Mouse (Mus musculus): ENCODE measurements at regions not wholly inside any gene's neighbourhood (a gene's known extent, or its start where the extent isn't known, plus 50 kb on each side); places are given as distances from the start of the nearest gene placed in this dataset.
A peak's percentile ranks its signal among the peaks of the same experiment; 100 is the strongest.

- ATAC-seq (ENCODE audit: insufficient read depth, low FRiP score): no peak
These were observed 169.5 kb downstream of the Fam43a start for GRCm38 (mm10) chr16:30769007-30769442.

GRCm38 (mm10) chr16:30769467-30769866 lies 169.9 kb downstream of the Fam43a start:
- Histone ChIP-seq H3K4me3 (replicated peaks; ENCODE audit: low read length) (no peak overlapping the region), H3K9me3 (replicated peaks; ENCODE audit: control insufficient read depth, low read length) (no peaks in the 10 kb centered on the region), H3K27ac (ENCODE audit: low read length) (no peak overlapping the region), H3K9ac (ENCODE audit: low read length) (no peak overlapping the region), H3K4me1 (ENCODE audit: control insufficient read depth, insufficient read depth, low read length) (peaks cover 8% of the 10 kb centered on the region), H3K36me3 (ENCODE audit: control insufficient read depth, insufficient read depth, low read length) (no peaks in the 10 kb centered on the region), H3K4me2 (ENCODE audit: low read depth, low read length) (no peak overlapping the region), H3K27me3 (ENCODE audit: control insufficient read depth, insufficient read depth, low read length) (no peaks in the 10 kb centered on the region)
- WGBS: 14% methylated on average over 11 of the region's 11 CpGs
- ATAC-seq (ENCODE audit: insufficient read depth, low FRiP score): no peak

More at GRCm38 (mm10) chr16:30769007-30769442, 169.5 kb downstream of the Fam43a start:
- H3K27me3 ChIP-seq (ENCODE audit: control insufficient read depth, insufficient read depth, low read length): no peaks in the 10 kb centered on the region
- no peak overlapping the region for H3K4me3 ChIP-seq (replicated peaks; ENCODE audit: low read length)
- H3K9me3 ChIP-seq (replicated peaks; ENCODE audit: control insufficient read depth, low read length): no peaks in the 10 kb centered on the region
- no peak overlapping the region for H3K4me2 ChIP-seq (ENCODE audit: low read depth, low read length)
- H3K9ac ChIP-seq (ENCODE audit: low read length): no peak overlapping the region
- no peaks in the 10 kb centered on the region for H3K36me3 ChIP-seq (ENCODE audit: control insufficient read depth, insufficient read depth, low read length)
- H3K27ac ChIP-seq (ENCODE audit: low read length): no peak overlapping the region
- peaks cover 8% of the 10 kb centered on the region for H3K4me1 ChIP-seq (ENCODE audit: control insufficient read depth, insufficient read depth, low read length)
- WGBS: 25% methylated on average over 5 of the region's 5 CpGs

- H3K36me3 ChIP-seq (ENCODE audit: control insufficient read depth, insufficient read depth, low read length): no peaks in the 10 kb centered on the region
- H3K9ac ChIP-seq (ENCODE audit: low read length): no peak overlapping the region
- no peak overlapping the region for H3K4me2 ChIP-seq (ENCODE audit: low read depth, low read length)
- H3K4me1 ChIP-seq (ENCODE audit: control insufficient read depth, insufficient read depth, low read length): peaks cover 22% of the 10 kb centered on the region
- H3K27me3 ChIP-seq (ENCODE audit: control insufficient read depth, insufficient read depth, low read length): no peaks in the 10 kb centered on the region
- no peaks in the 10 kb centered on the region for H3K9me3 ChIP-seq (replicated peaks; ENCODE audit: control insufficient read depth, low read length)
- no peak overlapping the region for H3K27ac ChIP-seq (ENCODE audit: low read length)
- no peak overlapping the region for H3K4me3 ChIP-seq (replicated peaks; ENCODE audit: low read length)
- 0 out of 2 replicates have a peak, but pooled peaks have one; percentile 15 for ATAC-seq (ENCODE audit: insufficient read depth, low FRiP score)
- WGBS: 45% methylated on average over 3 of the region's 3 CpGs
These were observed 173.3 kb downstream of the Fam43a start for GRCm38 (mm10) chr16:30772802-30773201.

- Histone ChIP-seq H3K27ac (ENCODE audit: low read length) (no peak overlapping the region), H3K4me3 (replicated peaks; ENCODE audit: low read length) (no peak overlapping the region), H3K36me3 (ENCODE audit: control insufficient read depth, insufficient read depth, low read length) (no peaks in the 10 kb centered on the region), H3K9ac (ENCODE audit: low read length) (no peak overlapping the region), H3K4me1 (ENCODE audit: control insufficient read depth, insufficient read depth, low read length) (peaks cover 18% of the 10 kb centered on the region), H3K9me3 (replicated peaks; ENCODE audit: control insufficient read depth, low read length) (no peaks in the 10 kb centered on the region), H3K4me2 (ENCODE audit: low read depth, low read length) (no peak overlapping the region), H3K27me3 (ENCODE audit: control insufficient read depth, insufficient read depth, low read length) (no peaks in the 10 kb centered on the region)
- peak; percentile 55; the same call in 1 of the 2 replicates for ATAC-seq (ENCODE audit: insufficient read depth, low FRiP score)
- WGBS: 59% methylated on average over 14 of the region's 14 CpGs
These were observed 175.6 kb downstream of the Fam43a start for GRCm38 (mm10) chr16:30774951-30775661.

DNA sequence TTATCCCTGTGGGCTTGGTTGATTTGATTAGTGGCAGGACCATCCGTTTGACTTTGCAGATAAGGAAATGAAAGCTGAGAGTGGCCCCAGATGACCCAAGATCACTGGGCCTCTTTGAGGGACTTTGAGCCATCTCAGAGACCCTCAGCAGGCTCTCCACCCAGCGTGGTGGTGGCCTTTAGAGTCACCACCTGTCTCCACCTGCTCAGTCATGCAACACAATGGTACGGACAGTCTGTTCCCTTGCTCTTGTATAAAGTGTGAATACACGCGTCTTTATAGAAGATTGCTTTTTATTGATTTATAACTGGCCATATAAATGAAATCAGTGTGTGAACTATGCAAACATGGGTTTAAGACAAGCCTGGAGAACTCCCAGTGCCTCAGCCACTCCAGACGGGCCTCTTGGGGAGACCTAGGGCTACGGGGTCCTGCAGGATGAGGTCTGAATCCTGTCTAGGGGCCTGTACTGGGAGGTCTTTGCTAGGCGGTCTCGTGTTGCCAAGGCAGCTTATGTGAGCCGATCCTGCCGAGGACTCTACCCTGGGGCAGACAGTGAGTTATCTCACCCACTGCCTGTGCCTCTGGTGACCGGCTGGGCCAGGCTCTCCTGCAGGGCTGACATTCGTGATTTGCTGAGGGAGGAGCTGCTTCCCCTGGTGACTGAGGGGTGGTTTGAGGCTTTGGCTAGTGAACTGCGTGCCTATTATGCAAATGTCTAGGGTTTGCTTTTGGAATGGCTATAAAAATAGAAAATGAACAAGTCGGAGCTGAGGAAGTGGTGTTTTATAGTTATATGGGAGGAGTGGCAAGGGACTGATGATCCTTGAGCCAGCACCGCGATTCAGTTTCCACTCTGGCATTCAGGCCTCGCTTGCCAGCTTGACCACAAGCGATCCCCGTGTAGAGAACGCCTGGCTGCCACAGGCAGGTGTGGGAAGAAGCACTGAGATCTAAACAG lies 176.5 kb downstream of the Fam43a start:
- peaks cover 18% of the 10 kb centered on the region for H3K4me1 ChIP-seq (ENCODE audit: control insufficient read depth, insufficient read depth, low read length)
- ATAC-seq (ENCODE audit: insufficient read depth, low FRiP score): no peak
- H3K9ac ChIP-seq (ENCODE audit: low read length): peak overlapping the region; percentile 38
- no peak overlapping the region for H3K4me3 ChIP-seq (replicated peaks; ENCODE audit: low read length)
- H3K27ac ChIP-seq (ENCODE audit: low read length): no peak overlapping the region
- no peaks in the 10 kb centered on the region for H3K36me3 ChIP-seq (ENCODE audit: control insufficient read depth, insufficient read depth, low read length)
- no peak overlapping the region for H3K4me2 ChIP-seq (ENCODE audit: low read depth, low read length)
- no peaks in the 10 kb centered on the region for H3K27me3 ChIP-seq (ENCODE audit: control insufficient read depth, insufficient read depth, low read length)
- no peaks in the 10 kb centered on the region for H3K9me3 ChIP-seq (replicated peaks; ENCODE audit: control insufficient read depth, low read length)
- 53% methylated on average over 21 of the region's 21 CpGs for WGBS

DNA sequence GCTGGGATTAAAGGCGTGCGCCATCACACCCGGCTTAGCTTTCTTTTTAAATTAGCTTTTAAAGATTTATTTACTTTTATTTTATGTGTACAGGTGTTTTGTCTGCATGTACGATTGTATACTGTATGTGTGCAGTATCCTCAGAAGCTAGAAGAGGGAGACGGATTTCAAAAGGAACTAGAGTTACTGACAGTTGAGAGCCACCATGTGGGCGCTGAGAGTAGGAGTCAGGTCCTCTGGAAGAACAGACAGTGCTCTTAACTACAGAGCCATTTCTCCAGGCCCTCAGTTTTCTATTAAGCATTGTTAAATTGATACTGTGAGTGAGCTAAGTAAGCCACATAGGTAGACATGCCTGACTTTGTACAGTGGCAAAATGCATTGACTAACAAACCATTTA lies 177.9 kb downstream of the Fam43a start:
- Histone ChIP-seq H3K9ac (ENCODE audit: low read length) (no peak overlapping the region), H3K36me3 (ENCODE audit: control insufficient read depth, insufficient read depth, low read length) (no peaks in the 10 kb centered on the region), H3K9me3 (replicated peaks; ENCODE audit: control insufficient read depth, low read length) (no peaks in the 10 kb centered on the region), H3K4me1 (ENCODE audit: control insufficient read depth, insufficient read depth, low read length) (peaks cover 18% of the 10 kb centered on the region), H3K4me2 (ENCODE audit: low read depth, low read length) (no peak overlapping the region), H3K27me3 (ENCODE audit: control insufficient read depth, insufficient read depth, low read length) (no peaks in the 10 kb centered on the region), H3K27ac (ENCODE audit: low read length) (no peak overlapping the region), H3K4me3 (replicated peaks; ENCODE audit: low read length) (no peak overlapping the region)
- no peak for ATAC-seq (ENCODE audit: insufficient read depth, low FRiP score)
- 85% methylated on average over 6 of the region's 6 CpGs for WGBS

GRCm38 (mm10) chr16:30778078-30778477 lies 178.6 kb downstream of the Fam43a start:
- Histone ChIP-seq H3K4me1 (ENCODE audit: control insufficient read depth, insufficient read depth, low read length) (peaks cover 15% of the 10 kb centered on the region), H3K27ac (ENCODE audit: low read length) (no peak overlapping the region), H3K9ac (ENCODE audit: low read length) (no peak overlapping the region), H3K4me2 (ENCODE audit: low read depth, low read length) (no peak overlapping the region), H3K9me3 (replicated peaks; ENCODE audit: control insufficient read depth, low read length) (no peaks in the 10 kb centered on the region), H3K36me3 (ENCODE audit: control insufficient read depth, insufficient read depth, low read length) (no peaks in the 10 kb centered on the region), H3K27me3 (ENCODE audit: control insufficient read depth, insufficient read depth, low read length) (no peaks in the 10 kb centered on the region), H3K4me3 (replicated peaks; ENCODE audit: low read length) (no peak overlapping the region)
- WGBS: 60% methylated on average over 7 of the region's 7 CpGs
- ATAC-seq (ENCODE audit: insufficient read depth, low FRiP score): no peak

DNA sequence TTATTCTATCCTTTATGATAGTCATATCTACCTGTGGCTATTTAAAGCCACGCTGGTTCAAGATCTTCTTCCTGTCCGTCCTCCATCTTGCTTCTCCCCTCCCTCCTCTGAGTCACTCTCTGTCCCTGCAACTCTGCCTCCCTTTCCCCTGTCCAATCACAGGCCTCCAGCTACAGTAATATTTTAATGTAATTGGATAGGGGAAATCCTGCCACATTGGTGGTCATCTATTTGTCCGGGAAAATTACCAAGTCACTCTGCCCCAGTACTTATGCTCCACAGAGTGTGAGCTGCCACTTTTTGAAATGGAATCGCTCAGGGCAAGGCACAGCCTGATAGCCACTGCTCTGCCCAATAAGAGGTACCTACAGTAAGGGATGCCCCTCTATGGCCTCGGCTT lies 179.4 kb downstream of the Fam43a start:
- ATAC-seq (ENCODE audit: insufficient read depth, low FRiP score): no peak

GRCm38 (mm10) chr16:30784261-30784660 lies 184.7 kb downstream of the Fam43a start:
- H3K27ac ChIP-seq (ENCODE audit: low read length): no peak overlapping the region
- H3K27me3 ChIP-seq (ENCODE audit: control insufficient read depth, insufficient read depth, low read length): no peaks in the 10 kb centered on the region
- H3K9ac ChIP-seq (ENCODE audit: low read length): no peak overlapping the region
- ATAC-seq (ENCODE audit: insufficient read depth, low FRiP score): no peak
- H3K4me3 ChIP-seq (replicated peaks; ENCODE audit: low read length): no peak overlapping the region
- H3K36me3 ChIP-seq (ENCODE audit: control insufficient read depth, insufficient read depth, low read length): no peaks in the 10 kb centered on the region
- H3K4me1 ChIP-seq (ENCODE audit: control insufficient read depth, insufficient read depth, low read length): peaks cover 12% of the 10 kb centered on the region; the same call in 1 of the 2 replicates
- H3K4me2 ChIP-seq (ENCODE audit: low read depth, low read length): no peak overlapping the region
- 90% methylated on average over 5 of the region's 5 CpGs for WGBS
- H3K9me3 ChIP-seq (replicated peaks; ENCODE audit: control insufficient read depth, low read length): no peaks in the 10 kb centered on the region

More for the DNA sequence above, 179.4 kb downstream of the Fam43a start:
- H3K27ac ChIP-seq (ENCODE audit: low read length): no peak overlapping the region
- no peak overlapping the region for H3K9ac ChIP-seq (ENCODE audit: low read length)
- no peaks in the 10 kb centered on the region for H3K27me3 ChIP-seq (ENCODE audit: control insufficient read depth, insufficient read depth, low read length)
- H3K4me1 ChIP-seq (ENCODE audit: control insufficient read depth, insufficient read depth, low read length): peaks cover 13% of the 10 kb centered on the region
- no peak overlapping the region for H3K4me2 ChIP-seq (ENCODE audit: low read depth, low read length)
- no peaks in the 10 kb centered on the region for H3K9me3 ChIP-seq (replicated peaks; ENCODE audit: control insufficient read depth, low read length)
- no peaks in the 10 kb centered on the region for H3K36me3 ChIP-seq (ENCODE audit: control insufficient read depth, insufficient read depth, low read length)
- WGBS: 73% methylated on average over 5 of the region's 5 CpGs
- no peak overlapping the region for H3K4me3 ChIP-seq (replicated peaks; ENCODE audit: low read length)

Measured in stomach, embryonic 16.5 days (tissue).